ENCODE assay signal across 16 mouse cellular contexts in the genomic region with DNA sequence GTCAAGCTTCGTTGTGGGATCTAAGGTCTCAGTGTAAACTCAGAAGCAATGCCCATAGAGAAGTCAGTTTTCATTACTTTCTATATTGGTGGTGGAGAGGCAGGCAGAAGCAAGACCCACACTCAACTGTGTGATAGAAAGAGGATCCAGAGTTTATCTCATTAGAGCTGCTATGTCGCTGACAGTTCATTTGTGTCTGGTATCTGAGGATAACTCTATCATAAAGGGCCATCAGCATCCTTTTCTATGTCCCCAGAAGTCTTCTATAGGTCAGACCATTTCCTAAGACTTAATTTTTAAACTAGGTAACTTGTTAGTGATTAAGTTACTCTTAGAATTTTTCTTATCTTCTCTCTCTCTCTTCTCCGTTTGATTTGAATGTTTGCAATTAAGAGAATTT.
"Had no signal": no experiment of that assay in that cellular context is flagged by ENCODE, and none has a peak within 500 bp of the region (broad histone marks: within the 10 kb centered on the region; RNA-seq: fewer than 3 reads in every experiment).

No protein-coding gene starts in this region.

- H3K4me2 ChIP-seq: neural tube, embryonic 13.5 days; neural tube, embryonic 15.5 days; stomach, embryonic 15.5 days had no signal

- H3K9ac ChIP-seq: neural tube, embryonic 13.5 days; neural tube, embryonic 15.5 days; stomach, embryonic 15.5 days had no signal

- H3K36me3 ChIP-seq: neural tube, embryonic 13.5 days; neural tube, embryonic 15.5 days; stomach, embryonic 15.5 days had no signal

- H3K27me3 ChIP-seq: neural tube, embryonic 13.5 days; neural tube, embryonic 15.5 days; stomach, embryonic 15.5 days had no signal

- DNase-seq: retina, postnatal 1 day; right cerebral cortex, adult 18-20 months; right cerebral cortex, postnatal 14 days; right cerebral cortex, postnatal 25 days; right cerebral cortex, postnatal 4 days; spleen, adult 18-20 months; thymus, adult 18-20 months; thymus, adult 2 months; thymus, postnatal 14 days; thymus, postnatal 25 days; thymus, postnatal 36 days; thymus, postnatal 4 days had no signal

- H3K4me3 ChIP-seq: neural tube, embryonic 13.5 days; neural tube, embryonic 15.5 days; stomach, embryonic 15.5 days had no signal

- H3K27ac ChIP-seq: neural tube, embryonic 13.5 days; neural tube, embryonic 15.5 days; stomach, embryonic 15.5 days; stomach, postnatal 0 days had no signal

- H3K4me1 ChIP-seq: neural tube, embryonic 13.5 days; neural tube, embryonic 15.5 days; stomach, embryonic 15.5 days had no signal

- H3K9me3 ChIP-seq: neural tube, embryonic 13.5 days; neural tube, embryonic 15.5 days; stomach, embryonic 15.5 days had no signal
